Mouse (Mus musculus): ENCODE measurements around the gene Nek3. TPM values are rescaled to one million over a fixed set of nuclear protein-coding genes. Genes with fewer than 3 reads are reported as not detected.

The Nek3 gene
- total and polyA plus RNA-seq, 3 experiments = 3.4 to 4.7 (median 4.4) TPM

GRCm38 (mm10) chr8:22134078-22134749 lies 32.0 kb downstream of the Nek3 start:
- Histone ChIP-seq H3K9ac (ENCODE audit: insufficient read depth, low read depth) (no peak overlapping the region), H3K27ac (ENCODE audit: insufficient read depth, low read depth) (no peak overlapping the region)
- in situ Hi-C loops (cut with MboI; ENCODE audit: low pct_ligation_motif_present, low pct_unique_long_range_greater_than_20kb, low sequenced_read_pairs) = no loop called here

GRCm38 (mm10) chr8:22132062-22132461 lies 34.2 kb downstream of the Nek3 start:
- in situ Hi-C loops (cut with MboI; ENCODE audit: low pct_ligation_motif_present, low pct_unique_long_range_greater_than_20kb, low sequenced_read_pairs) (no loop called here), dilution Hi-C loops (cut with MboI; ENCODE audit: extremely low pct_ligation_motif_present, extremely low pct_unique_long_range_greater_than_20kb, low sequenced_read_pairs) (no loop called here)
- H3K9ac ChIP-seq (ENCODE audit: insufficient read depth, low read depth) = no peak overlapping the region
- H3K4me2 ChIP-seq (ENCODE audit: insufficient read depth, low read depth, poor library complexity, severe bottlenecking) = no peak overlapping the region
- H3K9me3 ChIP-seq (replicated peaks; ENCODE audit: low read length) = no peaks in the 10 kb centered on the region
- no peaks in the 10 kb centered on the region for H3K27me3 ChIP-seq (replicated peaks)
- TF ChIP-seq TCF12 (IDR thresholded peaks at IDR 0.05; ENCODE audit: low read depth, low read length) = no peak
- TF ChIP-seq MEF2A (IDR thresholded peaks at IDR 0.05; ENCODE audit: borderline replicate concordance, low read depth, low read length) = no peak
- no peak for TF ChIP-seq ETS1 (conservative IDR thresholded peaks at IDR 0.05; ENCODE audit: low read depth, low read length)
- no peak for TF ChIP-seq CHD1 (IDR thresholded peaks at IDR 0.05; ENCODE audit: low read depth, low read length)
- no peak for TF ChIP-seq RCOR1 (conservative IDR thresholded peaks at IDR 0.05; ENCODE audit: low read depth, low read length)
- TF ChIP-seq MAFK (IDR thresholded peaks at IDR 0.05; ENCODE audit: insufficient replicate concordance, low read length) = no peak
- TF ChIP-seq USF1 (IDR thresholded peaks at IDR 0.05; ENCODE audit: low read depth, low read length) = no peak
- no peak for TF ChIP-seq UBTF (IDR thresholded peaks at IDR 0.05; ENCODE audit: low read depth, low read length)
- no peak for TF ChIP-seq ELF1 (IDR thresholded peaks at IDR 0.05; ENCODE audit: low read depth, low read length)
- TF ChIP-seq IRF4 (IDR thresholded peaks at IDR 0.05; ENCODE audit: low read depth, low read length) = no peak
- TF ChIP-seq MAX (IDR thresholded peaks at IDR 0.05; ENCODE audit: low read length) = no peak
- no peak for TF ChIP-seq RAD21 (IDR thresholded peaks at IDR 0.05; ENCODE audit: low read depth, low read length)
- H3K27ac ChIP-seq (ENCODE audit: insufficient read depth, low read depth) = no peak overlapping the region
- no peak for DNase-seq (ENCODE audit: extremely low read depth)
- H3K79me2 ChIP-seq (replicated peaks; ENCODE audit: control insufficient read depth, extremely low read depth, insufficient read depth, poor library complexity, severe bottlenecking) = no peaks in the 10 kb centered on the region
- no peak overlapping the region for H3K4me3 ChIP-seq (replicated peaks in 1 of 3; ENCODE audit: low read depth in 2 of 3, low read length in 2 of 3, poor library complexity in 1 of 3)
- peaks cover 18 to 58% of the 10 kb centered on the region in 2 experiments for H3K36me3 ChIP-seq (replicated peaks in 1 of 2; ENCODE audit: control insufficient read depth in 1 of 2, insufficient read depth in 1 of 2, low read length in 1 of 2)
- no peaks in the 10 kb centered on the region for H3K4me1 ChIP-seq (ENCODE audit: control insufficient read depth in 1 of 2, insufficient read depth in 2 of 2)

More at GRCm38 (mm10) chr8:22134078-22134749, 32.0 kb downstream of the Nek3 start:
- Histone ChIP-seq H3K79me2 (replicated peaks; ENCODE audit: control insufficient read depth, extremely low read depth, insufficient read depth, poor library complexity, severe bottlenecking) (no peaks in the 10 kb centered on the region), H3K4me3 (replicated peaks in 1 of 3; ENCODE audit: low read depth in 2 of 3, low read length in 2 of 3, poor library complexity in 1 of 3) (no peak overlapping the region), H3K4me2 (ENCODE audit: insufficient read depth, low read depth, poor library complexity, severe bottlenecking) (no peak overlapping the region), H3K36me3 (replicated peaks in 1 of 2; ENCODE audit: control insufficient read depth in 1 of 2, insufficient read depth in 1 of 2, low read length in 1 of 2) (peaks cover 6 to 37% of the 10 kb centered on the region in 2 experiments), H3K9me3 (replicated peaks; ENCODE audit: low read length) (no peaks in the 10 kb centered on the region), H3K27me3 (replicated peaks) (no peaks in the 10 kb centered on the region), H3K4me1 (ENCODE audit: control insufficient read depth in 1 of 2, insufficient read depth in 2 of 2) (no peaks in the 10 kb centered on the region)
- dilution Hi-C loops (cut with MboI; ENCODE audit: extremely low pct_ligation_motif_present, extremely low pct_unique_long_range_greater_than_20kb, low sequenced_read_pairs) = no loop called here
- TF ChIP-seq MXI1 (IDR thresholded peaks at IDR 0.05; ENCODE audit: low read depth, low read length) (no peak), USF1 (IDR thresholded peaks at IDR 0.05; ENCODE audit: low read depth, low read length) (no peak), ELF1 (IDR thresholded peaks at IDR 0.05; ENCODE audit: low read depth, low read length) (no peak), NRF1 (IDR thresholded peaks at IDR 0.05; ENCODE audit: low read depth, low read length) (no peak)
- DNase-seq (ENCODE audit: extremely low read depth) = no peak
